Mouse (Mus musculus) lung, postnatal 0 days (tissue): ENCODE measurements around the gene Dnaaf3. TPM values are rescaled to one million over a fixed set of nuclear protein-coding genes. Genes with fewer than 3 reads are reported as not detected.

ENCODE experiments used
- ATAC-seq: fragments of 200-750 bp; cut with Nextera tagmentation; 2 replicates; pipeline ENCODE4 v1.8.0; 2017; ENCODE audit warnings: moderate library complexity
- DNase-seq: peaks from one replicate; pipeline ENCODE4 v3.0.0-alpha.2; 2016; ENCODE audit warnings: low spot score
- H3K27ac ChIP-seq: fragments of 300-500 bp; sonication (generic); 2 replicates; pipeline ENCODE4 v1.5.1; 2014; ENCODE audit warnings: antibody characterized with exemption, mild to moderate bottlenecking, low read length, mixed read lengths
- H3K27me3 ChIP-seq: fragments of 300-500 bp; sonication (generic); replicated peaks from 2 replicates; pipeline ENCODE4 v1.6.1; 2014; ENCODE audit warnings: low read length, mixed read lengths; ENCODE audit not compliant: insufficient read depth
- H3K36me3 ChIP-seq: fragments of 300-500 bp; sonication (generic); 2 replicates; pipeline ENCODE4 v1.6.1; 2014; ENCODE audit warnings: low read length, mixed read lengths; ENCODE audit not compliant: insufficient read depth
- H3K4me1 ChIP-seq: fragments of 300-500 bp; sonication (generic); 2 replicates; pipeline ENCODE4 v1.6.1; 2014; ENCODE audit warnings: antibody characterized with exemption, low read depth, low read length, mixed read lengths; ENCODE audit not compliant: insufficient read depth
- H3K4me2 ChIP-seq: fragments of 300-500 bp; sonication (generic); replicated peaks from 2 replicates; pipeline ENCODE4 v1.6.1; 2014; ENCODE audit warnings: low read depth, mild to moderate bottlenecking, low read length, moderate library complexity, mixed read lengths
- H3K4me3 ChIP-seq: fragments of 300-500 bp; sonication (generic); 2 replicates; pipeline ENCODE4 v1.5.1; 2014; ENCODE audit warnings: low read depth, low read length
- H3K9ac ChIP-seq: fragments of 300-500 bp; sonication (generic); replicated peaks from 2 replicates; pipeline ENCODE4 v1.6.1; 2014; ENCODE audit warnings: low read depth, mild to moderate bottlenecking
- H3K9me3 ChIP-seq: fragments of 300-500 bp; sonication (generic); 2 replicates; pipeline ENCODE4 v1.6.1; 2016; ENCODE audit warnings: low read length, mixed read lengths
- CTCF ChIP-seq: IDR thresholded peaks from 2 replicates; pipeline ENCODE4 v1.5.1; 2016; ENCODE audit warnings: antibody characterized with exemption, mild to moderate bottlenecking
- EP300 ChIP-seq: IDR thresholded peaks from 2 replicates; pipeline ENCODE4 v1.6.1; 2016; ENCODE audit warnings: antibody characterized with exemption, mild to moderate bottlenecking, control low read depth
- WGBS: fragments of 180-500 bp; shearing (Covaris S2); extraction: QIAGEN DNeasy Blood & Tissue Kit; methylation state at CpG from one replicate; pipeline ENCODE4 v1.1.7; 2014; 5-methylcytosine and 5-hydroxymethylcytosine counted together
- polyA plus RNA-seq: library from polyadenylated mRNA; unstranded; fragments of >200 nt; fragmentation: Nextera tagmentation; extraction: Ambion mirVana; gene quantifications from 2 replicates; pipeline ENCODE4 v1.2.1, GENCODE M21; 2015

The Dnaaf3 gene
- polyA plus RNA-seq, 1 experiment from 2014 or later = 3.3 TPM

GRCm38 (mm10) chr7:4513829-4514712 lies 18.2 kb downstream of the Dnaaf3 start:
- TF ChIP-seq CTCF (no peak), EP300 (no peak)
- Histone ChIP-seq H3K27ac (no peak overlapping the region), H3K4me1 (no peaks in the 10 kb centered on the region), H3K9me3 (no peaks in the 10 kb centered on the region), H3K36me3 (no peaks in the 10 kb centered on the region), H3K27me3 (no peaks in the 10 kb centered on the region), H3K4me2 (no peak overlapping the region), H3K9ac (no peak overlapping the region), H3K4me3 (no peak overlapping the region)
- ATAC-seq (no peak), DNase-seq (no peak)
- 50% methylated on average over 6 of the region's 6 CpGs for WGBS

GRCm38 (mm10) chr7:4513236-4513635 lies 19.0 kb downstream of the Dnaaf3 start:
- Histone ChIP-seq H3K27me3 (no peaks in the 10 kb centered on the region), H3K4me2 (no peak overlapping the region), H3K36me3 (no peaks in the 10 kb centered on the region), H3K4me1 (no peaks in the 10 kb centered on the region), H3K4me3 (no peak overlapping the region), H3K9ac (no peak overlapping the region), H3K9me3 (no peaks in the 10 kb centered on the region), H3K27ac (no peak overlapping the region)
- TF ChIP-seq EP300 = no peak
- peak; percentile 92 for TF ChIP-seq CTCF
- ATAC-seq (no peak), DNase-seq (peak; percentile 73)
- 24% methylated on average over 13 of the region's 13 CpGs for WGBS

GRCm38 (mm10) chr7:4511489-4512224 lies 20.6 kb downstream of the Dnaaf3 start:
- WGBS = 31% methylated on average over 8 of the region's 8 CpGs
- TF ChIP-seq CTCF (peak; percentile 29; the same call in 1 of the 2 replicates), EP300 (no peak)
- peak overlapping the region; percentile 11; the same call in 1 of the 2 replicates for H3K27ac ChIP-seq
- H3K4me3 ChIP-seq = no peak overlapping the region
- H3K9ac ChIP-seq = no peak overlapping the region
- H3K36me3 ChIP-seq = no peaks in the 10 kb centered on the region
- ATAC-seq = no peak
- H3K9me3 ChIP-seq = no peaks in the 10 kb centered on the region
- no peaks in the 10 kb centered on the region for H3K27me3 ChIP-seq
- no peaks in the 10 kb centered on the region for H3K4me1 ChIP-seq
- no peak overlapping the region for H3K4me2 ChIP-seq
- DNase-seq = peak; percentile 51

GRCm38 (mm10) chr7:4509863-4510608 lies 22.2 kb downstream of the Dnaaf3 start:
- 14% methylated on average over 24 of the region's 24 CpGs for WGBS
- ATAC-seq (peak; percentile 88), DNase-seq (peak; percentile 93)
- Histone ChIP-seq H3K9me3 (no peaks in the 10 kb centered on the region), H3K27me3 (no peaks in the 10 kb centered on the region), H3K9ac (no peak overlapping the region), H3K4me1 (no peaks in the 10 kb centered on the region), H3K4me2 (0 out of 2 replicates have a peak overlapping the region, but pooled peaks have one; percentile 2), H3K36me3 (no peaks in the 10 kb centered on the region), H3K27ac (0 out of 2 replicates have a peak overlapping the region, but pooled peaks have one; percentile 32), H3K4me3 (no peak overlapping the region)
- TF ChIP-seq EP300 (peak; percentile 64), CTCF (peak; percentile 92)

GRCm38 (mm10) chr7:4508739-4509116 lies 23.5 kb downstream of the Dnaaf3 start:
- no peaks in the 10 kb centered on the region for H3K27me3 ChIP-seq
- no peaks in the 10 kb centered on the region for H3K36me3 ChIP-seq
- H3K9ac ChIP-seq = no peak overlapping the region
- no peak for TF ChIP-seq CTCF
- no peak for TF ChIP-seq EP300
- H3K4me1 ChIP-seq = no peaks in the 10 kb centered on the region
- no peak overlapping the region for H3K27ac ChIP-seq
- H3K9me3 ChIP-seq = no peaks in the 10 kb centered on the region
- H3K4me2 ChIP-seq = no peak overlapping the region
- DNase-seq (no peak), ATAC-seq (no peak)
- no peak overlapping the region for H3K4me3 ChIP-seq
- WGBS = 78% methylated on average over 8 of the region's 8 CpGs
